Mouse (Mus musculus) monocyte, adult 2 months (primary cell): ENCODE data around the gene Pitpnm2.

Experiments
- DNase-seq, 2 experiments: peaks; one replicate each; pipeline ENCODE4 v3.0.0; 2022; ENCODE audit warnings: low spot score in 2 of 2, low read depth in 1 of 2

Gene Pitpnm2

GRCm38 (mm10) chr5:124095596-124096232 lies 153.8 kb downstream of the Pitpnm2 start, which contains the start of gene Abcb9:
Abcb9 (minus strand) TSS chr5:124095798.
- peak; percentile 98 to 100 for DNase-seq

- no peak for DNase-seq
Measured at GRCm38 (mm10) chr5:124095077-124095581, 154.4 kb downstream of the Pitpnm2 start.

GRCm38 (mm10) chr5:124093852-124094604 lies 155.5 kb downstream of the Pitpnm2 start:
- DNase-seq: no peak

GRCm38 (mm10) chr5:124093120-124093794 lies 156.3 kb downstream of the Pitpnm2 start:
- no peak for DNase-seq

- no peak for DNase-seq
Measured at GRCm38 (mm10) chr5:124091951-124092406, 157.6 kb downstream of the Pitpnm2 start.

- no peak for DNase-seq
Measured at GRCm38 (mm10) chr5:124089868-124090267, 159.7 kb downstream of the Pitpnm2 start.

GRCm38 (mm10) chr5:124086876-124087275 lies 162.7 kb downstream of the Pitpnm2 start:
- DNase-seq: no peak

GRCm38 (mm10) chr5:124085513-124085912 lies 164.0 kb downstream of the Pitpnm2 start:
- DNase-seq: no peak

DNA sequence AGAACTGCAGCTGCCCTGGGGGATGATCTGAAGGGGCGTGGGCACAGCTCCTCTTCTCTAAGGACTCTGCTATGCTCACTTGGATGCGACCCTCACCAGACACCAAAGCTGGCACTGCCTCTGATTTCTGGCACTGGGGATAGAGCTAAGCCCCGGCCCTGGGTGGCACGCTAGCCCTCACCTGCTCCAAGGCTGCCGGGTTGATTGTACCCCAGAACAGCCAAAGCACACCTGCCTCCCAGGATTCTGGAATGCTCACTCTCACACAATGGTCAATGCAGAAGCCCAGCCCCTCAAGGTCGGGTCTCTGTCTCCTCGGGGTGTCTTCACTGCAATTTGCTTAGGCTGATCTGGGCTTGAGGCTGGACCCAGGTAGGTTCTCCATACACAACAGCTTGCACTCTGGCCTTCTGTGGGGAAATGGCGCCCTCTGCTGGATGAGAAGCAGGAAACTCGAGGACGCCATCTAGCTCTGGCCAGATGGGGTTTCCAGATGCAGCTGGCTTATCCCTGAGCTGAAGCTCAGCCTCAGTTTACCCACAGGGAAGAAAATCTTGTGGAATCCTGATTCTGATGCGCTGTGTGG lies 164.9 kb downstream of the Pitpnm2 start:
- peak in 1 of 2 experiments; percentile 67 for DNase-seq

GRCm38 (mm10) chr5:124083850-124084587 lies 165.5 kb downstream of the Pitpnm2 start:
- DNase-seq: no peak

GRCm38 (mm10) chr5:124082941-124083688 lies 166.4 kb downstream of the Pitpnm2 start:
- DNase-seq: no peak

DNA sequence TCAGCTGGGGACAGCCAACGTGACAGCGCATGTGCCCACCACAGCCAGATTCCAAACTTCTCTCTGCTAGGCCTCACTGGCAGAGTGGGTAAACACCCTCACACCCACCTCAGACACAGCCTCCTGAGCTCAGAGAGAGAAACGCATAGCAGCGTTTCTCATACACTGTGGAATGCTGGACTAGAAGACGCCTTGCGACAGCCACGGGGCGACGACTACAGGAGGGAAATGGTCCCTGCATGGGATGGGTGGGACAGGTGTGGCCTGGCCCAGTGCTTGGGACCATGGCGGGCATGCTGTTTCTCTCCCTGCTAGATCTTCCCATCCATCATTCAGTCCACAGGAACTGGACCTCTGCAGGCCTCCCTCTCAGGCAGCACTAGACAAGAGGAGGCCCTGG lies 167.1 kb downstream of the Pitpnm2 start:
- DNase-seq: no peak

- DNase-seq: no peak
Measured at GRCm38 (mm10) chr5:124079880-124080279, 169.7 kb downstream of the Pitpnm2 start.

- no peak for DNase-seq
Measured at GRCm38 (mm10) chr5:124078794-124079416, 170.7 kb downstream of the Pitpnm2 start.

DNA sequence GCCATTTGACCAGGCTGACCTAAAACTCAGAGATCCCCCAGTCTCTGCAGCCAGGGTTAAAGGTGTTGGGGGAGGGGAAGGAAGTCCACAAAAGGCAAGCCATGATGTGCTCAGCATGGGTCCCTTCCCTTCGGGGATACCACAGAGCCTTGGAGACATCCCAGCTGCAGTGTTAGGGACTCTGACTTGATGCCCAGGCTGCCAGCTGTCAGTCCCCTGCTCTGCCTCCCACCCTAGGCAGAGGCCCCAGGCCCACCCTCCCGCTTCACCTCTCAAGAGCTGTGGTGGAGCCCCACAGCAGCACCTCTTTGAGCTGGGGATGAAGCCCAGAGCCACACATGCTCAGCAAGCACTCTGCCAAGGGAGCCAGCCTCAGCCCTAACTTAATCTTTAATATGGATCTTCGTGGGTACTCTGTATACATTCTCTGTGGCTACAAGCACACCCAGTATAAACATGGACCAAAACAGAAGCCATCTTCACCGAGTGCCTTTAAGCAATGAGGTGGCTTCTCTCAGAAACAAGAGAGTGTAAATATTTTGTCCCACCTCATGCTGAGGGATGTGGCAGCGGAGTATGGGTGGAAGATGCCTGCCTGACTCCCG lies 171.6 kb downstream of the Pitpnm2 start:
- DNase-seq: no peak

DNA sequence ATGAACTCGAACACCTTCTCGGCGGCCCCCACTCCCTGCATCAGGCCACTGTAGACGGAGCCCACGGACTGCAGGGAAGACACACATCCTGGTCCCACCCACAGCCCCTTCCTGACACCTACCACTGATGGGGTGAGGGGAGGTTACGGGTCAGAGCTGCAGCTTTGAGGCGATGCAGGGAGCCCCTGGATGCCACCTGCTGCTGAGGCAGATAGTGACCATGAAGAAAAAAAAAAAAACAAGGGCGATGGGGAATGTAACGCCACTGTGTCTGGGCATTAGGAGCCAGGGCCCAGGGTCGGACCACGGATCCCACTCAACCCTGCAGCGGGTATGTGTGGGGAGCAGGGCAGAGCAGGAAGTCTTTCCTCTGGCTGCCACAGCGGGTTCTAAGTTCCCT lies 172.3 kb downstream of the Pitpnm2 start:
- no peak for DNase-seq

DNA sequence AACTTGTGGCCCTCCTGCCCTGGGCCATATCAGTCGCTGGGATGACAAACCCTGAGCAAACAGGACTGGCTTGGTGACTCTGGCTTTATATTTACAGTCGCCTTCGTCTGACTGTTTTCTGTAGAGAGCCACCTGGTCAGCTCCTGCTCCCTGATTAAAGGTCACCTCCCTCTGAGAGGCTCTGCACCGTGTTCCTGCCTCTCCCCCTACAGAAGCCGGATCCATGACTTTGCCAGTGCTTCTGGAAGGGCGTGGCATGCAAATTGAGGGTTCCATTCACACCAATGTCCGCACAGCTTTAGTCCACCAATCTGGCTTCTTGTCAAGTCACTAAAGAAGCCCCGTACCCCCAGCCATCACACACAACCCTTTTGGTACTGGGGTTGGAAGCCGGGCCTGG lies 173.0 kb downstream of the Pitpnm2 start:
- DNase-seq: no peak

GRCm38 (mm10) chr5:124075716-124076115 lies 173.8 kb downstream of the Pitpnm2 start:
- DNase-seq: no peak

GRCm38 (mm10) chr5:124074845-124075307 lies 174.7 kb downstream of the Pitpnm2 start:
- peak in 1 of 2 experiments; percentile 24 for DNase-seq
